Mouse (Mus musculus) bone marrow macrophage, adult 2 months (primary cell): Measurements from ENCODE around the gene Acnat1. TPM values are rescaled to one million over a fixed set of nuclear protein-coding genes. Genes with fewer than 3 reads are reported as not detected.
"Not testable (repeated sequence)": the region's sequence is repeated elsewhere in the genome, so short reads cannot be mapped to it uniquely, and the experiment has no call there.

Experiments
- H3K27ac ChIP-seq: 2 replicates; pipeline ENCODE4 v1.5.1; 2012; ENCODE audit warnings: low read depth, low read length; ENCODE audit not compliant: insufficient read depth
- H3K4me1 ChIP-seq: 2 replicates; pipeline ENCODE4 v1.6.1; 2012; ENCODE audit warnings: low read length; ENCODE audit not compliant: control insufficient read depth, insufficient read depth
- H3K4me3 ChIP-seq: 2 replicates; pipeline ENCODE4 v1.5.1; 2012; ENCODE audit warnings: mild to moderate bottlenecking, low read length, moderate library complexity; ENCODE audit not compliant: insufficient read depth
- CTCF ChIP-seq: IDR thresholded peaks from 2 replicates; pipeline ENCODE4 v1.5.1; 2012; ENCODE audit warnings: low read depth, mild to moderate bottlenecking, low read length, moderate library complexity
- POLR2A ChIP-seq: IDR thresholded peaks from 2 replicates; pipeline ENCODE4 v1.6.1; 2012; ENCODE audit warnings: mild to moderate bottlenecking, low read depth, low read length, borderline replicate concordance
- polyA plus RNA-seq: library from polyadenylated mRNA; stranded (reverse); fragments of >200 nt; gene quantifications from 2 replicates; pipeline ENCODE4 v1.2.4, GENCODE M21; 2012; ENCODE audit not compliant: missing spikeins, insufficient read depth, insufficient read length

The Acnat1 gene
- polyA plus RNA-seq, 1 experiment = not detected

DNA sequence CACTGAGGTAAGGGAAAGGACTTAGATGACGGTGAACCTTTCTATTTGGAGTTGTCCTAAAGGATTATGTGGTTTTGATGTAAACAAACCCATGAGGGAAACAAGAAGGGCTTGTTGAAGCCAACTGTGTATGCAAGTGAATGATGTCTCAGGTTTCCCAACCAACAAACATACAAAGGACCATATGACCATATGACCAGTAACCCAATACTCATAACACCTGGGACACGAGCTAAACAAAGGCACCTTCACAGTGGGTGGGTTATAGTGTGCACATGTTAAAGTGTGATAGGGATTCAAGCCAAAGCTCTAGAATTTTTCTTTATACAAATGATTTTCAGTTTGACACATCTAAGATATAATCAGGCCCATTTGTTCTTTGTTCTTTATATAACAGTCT, 17.5 kb downstream of the Acnat1 start:
- TF ChIP-seq POLR2A (no peak), CTCF (no peak)
- no peaks in the 10 kb centered on the region for H3K4me1 ChIP-seq
- no peak overlapping the region for H3K4me3 ChIP-seq
- no peak overlapping the region for H3K27ac ChIP-seq

GRCm38 (mm10) chr4:49451848-49452551, 21.7 kb downstream of the Acnat1 start:
- H3K27ac ChIP-seq = no peak overlapping the region
- no peaks in the 10 kb centered on the region for H3K4me1 ChIP-seq
- TF ChIP-seq POLR2A (no peak), CTCF (no peak)
- H3K4me3 ChIP-seq = no peak overlapping the region

GRCm38 (mm10) chr4:49451133-49451847, 22.4 kb downstream of the Acnat1 start:
- H3K27ac ChIP-seq, H3K4me3 ChIP-seq, H3K4me1 ChIP-seq: not testable (repeated sequence)

DNA sequence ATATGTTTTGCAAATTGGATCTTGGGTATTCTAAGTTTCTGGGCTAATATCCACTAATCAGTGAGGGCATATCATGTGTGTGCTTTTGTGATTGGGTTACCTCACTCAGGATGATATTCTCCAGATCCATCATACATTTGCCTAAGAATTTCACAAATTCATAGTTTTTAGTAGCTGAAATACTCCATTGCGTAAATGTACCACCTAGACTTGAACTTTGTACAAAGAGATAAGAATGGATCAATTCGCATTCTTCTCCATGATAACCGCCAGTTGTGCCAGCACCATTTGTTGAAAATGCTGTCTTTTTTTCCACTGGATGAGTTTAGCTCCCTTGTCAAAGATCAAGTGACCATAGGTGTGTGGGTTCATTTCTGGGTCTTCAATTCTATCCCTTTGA, 36.7 kb downstream of the Acnat1 start:
- not testable (repeated sequence) for H3K27ac ChIP-seq

DNA sequence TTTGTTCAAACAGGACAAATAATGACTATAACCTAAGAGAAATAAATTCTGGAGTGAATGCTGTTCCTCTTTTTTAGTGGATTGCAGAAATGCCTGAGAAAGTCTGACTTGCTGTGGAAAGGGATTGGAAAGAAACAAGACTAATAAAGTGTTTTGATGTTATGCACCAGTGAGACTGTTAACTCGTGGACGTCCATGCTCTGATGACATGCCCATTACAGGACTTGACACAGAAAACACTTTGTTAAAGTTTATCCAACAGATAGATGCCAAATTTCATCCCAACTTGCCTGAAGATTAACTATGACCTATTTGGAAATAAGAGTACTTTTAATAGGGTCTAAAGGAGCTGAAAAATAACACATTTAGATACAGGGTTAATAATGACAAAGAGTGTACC, 63.6 kb downstream of the Acnat1 start:
- not testable (repeated sequence) for H3K27ac ChIP-seq, H3K4me3 ChIP-seq

More for the DNA sequence above, 36.7 kb downstream of the Acnat1 start:
- not testable (repeated sequence) for H3K4me3 ChIP-seq, H3K4me1 ChIP-seq

DNA sequence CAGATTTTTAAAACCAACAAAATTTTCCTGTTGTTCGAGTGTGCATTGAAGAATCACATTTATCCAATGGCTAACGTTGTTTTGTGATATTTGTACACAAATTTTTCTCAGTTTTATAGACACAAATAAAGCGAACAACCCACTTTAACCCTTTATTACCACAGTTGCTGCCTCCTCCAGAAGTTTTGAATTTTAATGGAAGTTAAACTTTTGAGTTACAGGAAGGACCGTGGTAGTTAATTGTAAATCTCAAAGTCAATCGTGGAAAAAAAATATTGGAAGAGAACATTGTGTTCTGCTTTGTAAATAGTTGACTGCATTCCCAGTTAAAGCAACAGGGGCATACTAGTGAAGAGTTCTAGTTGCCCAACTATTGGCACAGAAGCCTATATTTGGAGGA, 65.8 kb downstream of the Acnat1 start, which contains the start of gene Acnat2:
TSS of gene Acnat2 (minus strand) at position 195 of the 400 bp plus-strand sequence.
- H3K4me1 ChIP-seq, H3K27ac ChIP-seq, H3K4me3 ChIP-seq: not testable (repeated sequence)

More for the DNA sequence above, 63.6 kb downstream of the Acnat1 start:
- not testable (repeated sequence) for H3K4me1 ChIP-seq

Other genes starting within 250 kb of the Acnat1 start
- not detected in 2 replicates for gene Acnat2, start 65.8 kb downstream of the Acnat1 start, polyA plus RNA-seq
- not detected in 2 replicates for gene Baat, start 32.6 kb upstream of the Acnat1 start, polyA plus RNA-seq
- gene Mrpl50, start 47.2 kb upstream of the Acnat1 start, polyA plus RNA-seq = 17.9 and 20.3 TPM in 2 replicates
- gene Zfp189, start 47.3 kb upstream of the Acnat1 start, polyA plus RNA-seq = 4.3 and 5.5 TPM in 2 replicates
- gene Aldob, start 75.6 kb upstream of the Acnat1 start, polyA plus RNA-seq = not detected in 2 replicates
- gene Tmem246, start 124.0 kb upstream of the Acnat1 start, polyA plus RNA-seq = 0.24 and 0.80 TPM in 2 replicates
- gene Rnf20, start 158.1 kb upstream of the Acnat1 start, polyA plus RNA-seq = 46.9 and 49.5 TPM in 2 replicates
- gene Ppp3r2, start 208.1 kb upstream of the Acnat1 start, polyA plus RNA-seq = not detected in 2 replicates